Mouse (Mus musculus) hindbrain, embryonic 10.5 days (tissue): ENCODE measurements at regions not wholly inside any gene's neighbourhood (a gene's known extent, or its start where the extent isn't known, plus 50 kb on each side); places are given as distances from the start of the nearest gene placed in this dataset.

Experiments
- DNase-seq: peaks from one replicate; pipeline ENCODE4 v3.0.0-alpha.2; 2017; ENCODE audit warnings: low spot score
- H3K27ac ChIP-seq: fragments of 300-500 bp; sonication (generic); 2 replicates; pipeline ENCODE4 v1.5.1; 2016; ENCODE audit warnings: mild to moderate bottlenecking, moderate library complexity
- H3K27me3 ChIP-seq: fragments of 300-500 bp; sonication (generic); 2 replicates; pipeline ENCODE4 v1.6.1; 2016; ENCODE audit warnings: mild to moderate bottlenecking; ENCODE audit not compliant: poor library complexity, insufficient read depth, severe bottlenecking
- H3K36me3 ChIP-seq: fragments of 300-500 bp; sonication (generic); 2 replicates; pipeline ENCODE4 v1.6.1; 2016; ENCODE audit warnings: mild to moderate bottlenecking, moderate library complexity
- H3K4me1 ChIP-seq: fragments of 300-500 bp; sonication (generic); replicated peaks from 2 replicates; pipeline ENCODE4 v1.6.1; 2016; ENCODE audit warnings: mild to moderate bottlenecking
- H3K4me3 ChIP-seq: fragments of 300-500 bp; sonication (generic); 2 replicates; pipeline ENCODE4 v1.5.1; 2016; ENCODE audit warnings: mild to moderate bottlenecking, moderate library complexity
- H3K9me3 ChIP-seq: fragments of 300-500 bp; sonication (generic); 2 replicates; pipeline ENCODE4 v1.6.1; 2016; ENCODE audit warnings: mild to moderate bottlenecking, moderate library complexity
- WGBS: fragments of 180-500 bp; shearing (Covaris S2); methylation state at CpG from one replicate; pipeline ENCODE4 v1.1.7; 2016; 5-methylcytosine and 5-hydroxymethylcytosine counted together

DNA sequence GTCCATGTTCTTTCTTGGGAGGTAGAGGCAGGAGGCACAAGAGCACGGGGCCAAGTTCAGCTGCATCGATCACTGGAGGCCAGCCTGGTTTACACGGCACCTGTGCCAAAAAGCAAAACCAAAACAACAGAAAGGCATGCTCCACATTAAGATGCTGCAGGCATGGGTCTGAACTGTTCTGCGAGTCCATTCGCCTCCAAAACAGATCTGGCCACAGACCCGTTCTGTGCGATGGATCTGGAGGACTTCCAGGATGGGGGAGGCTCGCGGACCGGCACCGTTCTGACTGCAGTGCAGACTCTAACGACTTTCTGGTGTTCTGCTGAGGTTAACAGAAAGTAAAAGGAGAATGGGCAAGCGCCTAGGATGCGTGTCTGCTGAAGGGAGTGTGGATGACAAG lies 52.3 kb downstream of the A230072I06Rik start:
- H3K27me3 ChIP-seq: peaks cover 100% of the 10 kb centered on the region
- no peak overlapping the region for H3K27ac ChIP-seq
- no peak overlapping the region for H3K4me3 ChIP-seq
- H3K4me1 ChIP-seq: peaks cover 43% of the 10 kb centered on the region
- no peak for DNase-seq
- H3K36me3 ChIP-seq: no peaks in the 10 kb centered on the region
- H3K9me3 ChIP-seq: no peaks in the 10 kb centered on the region
- 85% methylated on average over 14 of the region's 14 CpGs for WGBS

DNA sequence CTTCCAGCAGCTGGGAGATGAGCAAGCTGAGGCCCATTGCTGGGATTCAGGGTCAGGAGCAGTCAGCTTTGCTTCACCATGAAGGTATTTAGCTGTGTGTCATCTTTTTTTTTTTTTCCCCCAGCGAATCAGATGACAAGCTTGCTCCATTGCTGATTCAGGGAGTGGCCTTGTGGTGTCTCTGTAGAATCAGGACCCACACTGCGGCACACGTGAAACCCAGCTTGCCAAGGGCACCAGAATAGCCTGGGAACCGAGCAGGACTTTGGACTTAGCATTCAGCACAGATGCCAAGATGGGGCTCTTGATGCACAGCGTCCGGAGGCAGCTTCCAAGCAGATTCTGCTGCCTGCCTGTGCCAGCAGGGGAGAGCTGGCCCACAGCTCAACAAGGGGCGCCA lies 53.0 kb downstream of the A230072I06Rik start:
- Histone ChIP-seq H3K4me3 (no peak overlapping the region), H3K36me3 (no peaks in the 10 kb centered on the region), H3K27ac (no peak overlapping the region), H3K9me3 (no peaks in the 10 kb centered on the region), H3K27me3 (peaks cover 100% of the 10 kb centered on the region), H3K4me1 (peaks cover 41% of the 10 kb centered on the region)
- WGBS: 87% methylated on average over 7 of the region's 7 CpGs
- DNase-seq: no peak

DNA sequence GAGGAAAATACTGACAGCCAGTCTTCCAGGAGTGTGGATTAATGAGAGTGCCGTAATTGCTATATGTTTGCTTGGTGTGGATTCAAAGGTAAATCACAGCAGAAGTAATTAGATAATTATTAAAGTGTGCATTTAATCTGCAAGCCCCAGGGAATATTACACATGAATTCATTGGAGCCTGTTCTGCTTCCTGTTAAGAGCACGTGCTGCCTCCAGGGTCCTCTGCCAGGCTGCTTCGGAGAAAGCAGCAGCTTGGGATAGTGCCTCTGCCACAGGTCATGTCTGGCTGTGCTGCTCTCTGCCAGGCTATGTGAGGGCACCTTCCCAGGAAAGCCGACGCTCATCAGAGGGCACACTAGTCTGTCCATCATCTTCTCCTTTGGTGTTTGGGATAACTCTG lies 55.5 kb downstream of the A230072I06Rik start:
- peaks cover 22% of the 10 kb centered on the region for H3K4me1 ChIP-seq
- H3K9me3 ChIP-seq: no peaks in the 10 kb centered on the region
- no peak overlapping the region for H3K4me3 ChIP-seq
- WGBS: 70% methylated on average over 5 of the region's 5 CpGs
- no peak overlapping the region for H3K27ac ChIP-seq
- no peaks in the 10 kb centered on the region for H3K36me3 ChIP-seq
- DNase-seq: no peak
- H3K27me3 ChIP-seq: peaks cover 98% of the 10 kb centered on the region

DNA sequence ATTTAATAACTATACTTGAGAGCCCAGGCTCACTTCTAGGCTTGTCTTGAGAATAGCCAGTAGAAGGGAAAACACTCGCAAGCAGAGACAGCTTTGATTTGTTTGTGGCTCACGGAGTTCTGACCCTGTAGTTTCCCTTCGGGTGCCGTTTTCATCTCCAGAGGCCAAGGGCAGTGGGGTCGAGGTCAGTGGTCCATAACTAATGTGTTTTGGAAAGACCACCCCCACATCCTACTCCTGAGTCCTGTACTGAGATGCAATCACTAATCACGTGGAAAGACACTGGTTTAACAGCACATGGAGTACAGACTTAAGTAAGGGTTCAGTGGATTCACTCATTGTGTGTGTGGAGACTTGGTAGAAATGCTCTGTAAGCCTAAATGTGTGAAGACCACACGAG lies 56.0 kb downstream of the A230072I06Rik start:
- Histone ChIP-seq H3K36me3 (no peaks in the 10 kb centered on the region), H3K4me1 (peaks cover 27% of the 10 kb centered on the region), H3K4me3 (no peak overlapping the region), H3K27me3 (peaks cover 96% of the 10 kb centered on the region), H3K27ac (no peak overlapping the region), H3K9me3 (no peaks in the 10 kb centered on the region)
- no peak for DNase-seq
- 31% methylated on average over 7 of the region's 7 CpGs for WGBS

DNA sequence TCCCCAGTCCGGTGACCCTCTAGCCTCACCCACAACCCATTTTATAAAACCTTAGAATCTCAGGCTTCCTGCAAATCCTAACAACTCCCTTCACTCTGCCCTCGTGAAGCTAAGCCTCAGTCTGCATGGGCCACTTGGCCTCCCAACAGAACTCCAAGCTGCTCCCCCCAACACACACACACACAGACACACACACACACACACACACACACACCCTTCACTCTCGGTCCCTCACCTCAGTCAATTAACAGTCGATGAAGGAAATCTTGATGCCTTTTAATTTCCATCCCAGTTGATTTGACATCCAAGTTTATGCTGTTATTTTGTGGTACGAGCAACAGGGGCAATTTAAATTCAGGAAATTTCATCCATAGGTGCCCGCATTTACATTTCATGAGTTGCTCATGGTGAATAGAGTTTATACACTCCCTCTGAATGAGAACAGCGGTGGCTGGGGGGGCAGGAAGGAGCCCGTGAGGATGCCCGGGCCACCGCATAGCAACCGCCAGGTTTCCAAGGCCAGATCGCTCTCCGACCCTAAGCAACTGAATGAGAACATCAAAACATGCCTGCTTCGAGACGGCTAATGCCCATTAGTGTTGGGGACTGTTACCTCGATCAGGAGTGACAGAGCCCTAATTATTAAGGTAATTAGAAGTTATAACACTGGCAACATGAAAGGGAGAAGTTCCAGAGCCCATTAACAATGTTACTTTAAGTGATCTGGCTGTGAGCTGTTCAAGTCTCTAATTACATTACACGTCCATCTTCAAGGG lies 55.8 kb upstream of the Sox1 start:
- Histone ChIP-seq H3K27me3 (peaks cover 73% of the 10 kb centered on the region), H3K4me1 (peaks cover 20% of the 10 kb centered on the region), H3K9me3 (no peaks in the 10 kb centered on the region), H3K27ac (no peak overlapping the region), H3K4me3 (no peak overlapping the region), H3K36me3 (no peaks in the 10 kb centered on the region)
- peak; percentile 13 for DNase-seq
- WGBS: 58% methylated on average over 17 of the region's 17 CpGs

DNA sequence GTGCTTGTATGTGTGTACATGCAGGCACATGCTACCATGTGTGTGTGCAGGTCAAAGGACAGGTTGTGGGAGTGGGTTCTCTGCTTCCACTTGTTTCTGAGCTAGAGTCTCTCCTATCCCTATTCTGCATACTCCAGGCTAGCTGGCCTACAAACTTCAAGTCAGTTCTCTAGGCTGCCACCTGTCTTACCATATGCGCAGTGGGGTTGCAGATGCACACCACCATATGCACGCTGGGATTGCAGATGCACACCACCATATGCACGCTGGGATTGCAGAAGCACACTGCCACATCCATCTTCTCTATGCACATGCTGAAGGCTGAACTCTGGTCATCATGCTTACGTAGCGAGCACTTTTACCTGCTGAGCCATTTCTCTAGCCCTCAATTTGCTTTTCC lies 54.1 kb upstream of the Sox1 start:
- Histone ChIP-seq H3K4me1 (peaks cover 16% of the 10 kb centered on the region), H3K36me3 (no peaks in the 10 kb centered on the region), H3K27ac (no peak overlapping the region), H3K27me3 (peaks cover 70% of the 10 kb centered on the region), H3K9me3 (no peaks in the 10 kb centered on the region), H3K4me3 (no peak overlapping the region)
- no peak for DNase-seq
- 92% methylated on average over 5 of the region's 5 CpGs for WGBS
